Mouse (Mus musculus) forebrain, embryonic 16.5 days (tissue): Measurements from ENCODE around the gene Akap8. TPM values are rescaled to one million over a fixed set of nuclear protein-coding genes. Genes with fewer than 3 reads are reported as not detected.

ENCODE experiments used
- ATAC-seq: fragments of 200-750 bp; cut with Nextera tagmentation; 2 replicates; pipeline ENCODE4 v1.8.0; 2017; ENCODE audit warnings: mild to moderate bottlenecking, moderate library complexity
- H3K27ac ChIP-seq: fragments of 300-500 bp; sonication (generic); 2 replicates; pipeline ENCODE4 v1.5.1; 2014; ENCODE audit warnings: low read length, control low read depth
- H3K27me3 ChIP-seq: fragments of 300-500 bp; sonication (generic); replicated peaks from 2 replicates; pipeline ENCODE4 v1.6.1; 2014; ENCODE audit warnings: low read length; ENCODE audit not compliant: control insufficient read depth, insufficient read depth
- H3K36me3 ChIP-seq: fragments of 300-500 bp; sonication (generic); 2 replicates; pipeline ENCODE4 v1.6.1; 2014; ENCODE audit not compliant: control insufficient read depth, insufficient read depth
- H3K4me1 ChIP-seq: fragments of 300-500 bp; sonication (generic); replicated peaks from 2 replicates; pipeline ENCODE4 v1.6.1; 2014; ENCODE audit warnings: low read length; ENCODE audit not compliant: control insufficient read depth, insufficient read depth
- H3K4me2 ChIP-seq: fragments of 300-500 bp; sonication (generic); 2 replicates; pipeline ENCODE4 v1.6.1; 2014; ENCODE audit warnings: mild to moderate bottlenecking, low read length, control low read depth
- H3K4me3 ChIP-seq: fragments of 300-500 bp; sonication (generic); replicated peaks from 2 replicates; pipeline ENCODE4 v1.5.1; 2014; ENCODE audit warnings: mild to moderate bottlenecking, low read length, control low read depth
- H3K9ac ChIP-seq: fragments of 300-500 bp; sonication (generic); replicated peaks from 2 replicates; pipeline ENCODE4 v1.6.1; 2014; ENCODE audit warnings: low read depth, low read length, control low read depth
- H3K9me3 ChIP-seq: fragments of 300-500 bp; sonication (generic); 2 replicates; pipeline ENCODE4 v1.6.1; 2016; ENCODE audit warnings: low read length; ENCODE audit not compliant: control insufficient read depth
- WGBS: fragments of 180-500 bp; shearing (Covaris S2); extraction: QIAGEN DNeasy Blood & Tissue Kit; methylation state at CpG from one replicate; pipeline ENCODE4 v1.1.7; 2014; 5-methylcytosine and 5-hydroxymethylcytosine counted together
- polyA plus RNA-seq: library from polyadenylated mRNA; unstranded; fragments of >200 nt; fragmentation: Nextera tagmentation; extraction: Ambion mirVana; gene quantifications from 2 replicates; pipeline ENCODE4 v1.2.1, GENCODE M21; 2015

Akap8 gene
- polyA plus RNA-seq, 1 experiment from 2014 or later: 123 TPM

- no peaks in the 10 kb centered on the region for H3K27me3 ChIP-seq
- H3K9ac ChIP-seq: no peak overlapping the region
- no peaks in the 10 kb centered on the region for H3K9me3 ChIP-seq
- no peaks in the 10 kb centered on the region for H3K36me3 ChIP-seq
- ATAC-seq: no peak
- peaks cover 19% of the 10 kb centered on the region for H3K4me1 ChIP-seq
- no peak overlapping the region for H3K4me3 ChIP-seq
- H3K27ac ChIP-seq: no peak overlapping the region
- no peak overlapping the region for H3K4me2 ChIP-seq
- 92% methylated on average over 2 of the region's 2 CpGs for WGBS
Observed at GRCm38 (mm10) chr17:32281126-32281525, 39.9 kb downstream of the Akap8 start.

- no peak for ATAC-seq
- WGBS: 82% methylated on average over 3 of the region's 3 CpGs
Observed at GRCm38 (mm10) chr17:32280575-32280974, 40.5 kb downstream of the Akap8 start.

GRCm38 (mm10) chr17:32277201-32277600 lies 43.8 kb downstream of the Akap8 start:
- no peak for ATAC-seq
- 50% methylated on average over 1 of the region's 1 CpGs for WGBS
- H3K27me3 ChIP-seq: no peaks in the 10 kb centered on the region
- H3K9ac ChIP-seq: no peak overlapping the region
- H3K4me2 ChIP-seq: no peak overlapping the region
- no peaks in the 10 kb centered on the region for H3K9me3 ChIP-seq
- no peak overlapping the region for H3K27ac ChIP-seq
- H3K4me3 ChIP-seq: no peak overlapping the region
- H3K36me3 ChIP-seq: no peaks in the 10 kb centered on the region
- peaks cover 4% of the 10 kb centered on the region for H3K4me1 ChIP-seq

More at GRCm38 (mm10) chr17:32280575-32280974, 40.5 kb downstream of the Akap8 start:
- H3K4me2 ChIP-seq: no peak overlapping the region
- no peaks in the 10 kb centered on the region for H3K9me3 ChIP-seq
- H3K36me3 ChIP-seq: no peaks in the 10 kb centered on the region
- H3K4me3 ChIP-seq: no peak overlapping the region
- H3K27me3 ChIP-seq: no peaks in the 10 kb centered on the region
- H3K27ac ChIP-seq: no peak overlapping the region
- no peak overlapping the region for H3K9ac ChIP-seq
- H3K4me1 ChIP-seq: peaks cover 16% of the 10 kb centered on the region

- WGBS: 89% methylated on average over 3 of the region's 3 CpGs
- Histone ChIP-seq H3K4me2 (no peak overlapping the region), H3K27me3 (no peaks in the 10 kb centered on the region), H3K4me1 (no peaks in the 10 kb centered on the region), H3K9ac (no peak overlapping the region), H3K9me3 (no peaks in the 10 kb centered on the region), H3K27ac (no peak overlapping the region), H3K4me3 (no peak overlapping the region), H3K36me3 (no peaks in the 10 kb centered on the region)
- no peak for ATAC-seq
Observed at GRCm38 (mm10) chr17:32275568-32275967, 45.5 kb downstream of the Akap8 start.

- WGBS: 94% methylated on average over 7 of the region's 7 CpGs
- Histone ChIP-seq H3K27ac (no peak overlapping the region), H3K4me1 (peaks cover 6% of the 10 kb centered on the region), H3K27me3 (no peaks in the 10 kb centered on the region), H3K36me3 (no peaks in the 10 kb centered on the region), H3K9ac (no peak overlapping the region), H3K9me3 (no peaks in the 10 kb centered on the region), H3K4me3 (no peak overlapping the region), H3K4me2 (no peak overlapping the region)
- ATAC-seq: no peak
Observed at GRCm38 (mm10) chr17:32269151-32269550, 51.9 kb downstream of the Akap8 start.

- Histone ChIP-seq H3K27ac (no peak overlapping the region), H3K9ac (no peak overlapping the region), H3K27me3 (no peaks in the 10 kb centered on the region), H3K9me3 (no peaks in the 10 kb centered on the region), H3K4me3 (no peak overlapping the region), H3K4me2 (no peak overlapping the region), H3K4me1 (peaks cover 12% of the 10 kb centered on the region), H3K36me3 (no peaks in the 10 kb centered on the region)
- ATAC-seq: peak; percentile 31; the same call in 1 of the 2 replicates
- 75% methylated on average over 3 of the region's 3 CpGs for WGBS
Observed at GRCm38 (mm10) chr17:32268540-32268960, 52.5 kb downstream of the Akap8 start.

- no peaks in the 10 kb centered on the region for H3K9me3 ChIP-seq
- WGBS: 39% methylated on average over 2 of the region's 2 CpGs
- no peak for ATAC-seq
- no peaks in the 10 kb centered on the region for H3K36me3 ChIP-seq
- H3K27me3 ChIP-seq: no peaks in the 10 kb centered on the region
- H3K4me1 ChIP-seq: peaks cover 15% of the 10 kb centered on the region
- no peak overlapping the region for H3K4me2 ChIP-seq
- H3K27ac ChIP-seq: no peak overlapping the region
- H3K4me3 ChIP-seq: no peak overlapping the region
- no peak overlapping the region for H3K9ac ChIP-seq
Observed at GRCm38 (mm10) chr17:32268096-32268495, 52.9 kb downstream of the Akap8 start.

- no peak for ATAC-seq
- 93% methylated on average over 1 of the region's 1 CpGs for WGBS
- H3K36me3 ChIP-seq: no peaks in the 10 kb centered on the region
- H3K9me3 ChIP-seq: no peaks in the 10 kb centered on the region
- H3K27ac ChIP-seq: no peak overlapping the region
- H3K9ac ChIP-seq: no peak overlapping the region
- no peak overlapping the region for H3K4me2 ChIP-seq
- peaks cover 20% of the 10 kb centered on the region for H3K4me1 ChIP-seq
- no peaks in the 10 kb centered on the region for H3K27me3 ChIP-seq
- H3K4me3 ChIP-seq: no peak overlapping the region
Observed at GRCm38 (mm10) chr17:32267617-32268016, 53.4 kb downstream of the Akap8 start.

- H3K9me3 ChIP-seq: no peaks in the 10 kb centered on the region
- H3K27me3 ChIP-seq: no peaks in the 10 kb centered on the region
- ATAC-seq: peak; percentile 46
- H3K36me3 ChIP-seq: no peaks in the 10 kb centered on the region
- WGBS: 66% methylated on average over 2 of the region's 2 CpGs
- no peak overlapping the region for H3K27ac ChIP-seq
- no peak overlapping the region for H3K4me3 ChIP-seq
- H3K4me2 ChIP-seq: no peak overlapping the region
- peaks cover 21% of the 10 kb centered on the region for H3K4me1 ChIP-seq
- H3K9ac ChIP-seq: no peak overlapping the region
Observed at GRCm38 (mm10) chr17:32263672-32264071, 57.4 kb downstream of the Akap8 start.
